ENCODE assay signal across 9 mouse cellular contexts in the genomic region with DNA sequence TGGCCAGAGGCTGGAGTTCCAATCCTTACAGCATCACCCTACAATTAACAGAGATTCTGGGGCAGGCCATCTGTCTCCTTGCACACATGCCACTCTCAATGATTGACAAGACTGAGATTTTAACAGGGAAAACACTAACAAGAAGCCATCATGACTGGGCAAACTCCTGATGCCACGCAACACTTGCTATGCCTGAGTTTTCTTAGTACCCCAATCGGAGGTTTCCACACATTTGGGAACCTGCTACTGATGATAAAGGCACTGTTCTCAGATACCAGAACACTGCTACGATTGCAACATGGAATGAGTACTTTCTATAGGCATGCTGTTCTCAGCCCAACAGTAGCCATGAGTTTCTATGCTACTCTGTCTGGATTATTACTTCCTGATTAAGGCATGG. TPM values are rescaled to one million over a fixed set of nuclear protein-coding genes. Genes with fewer than 3 reads are reported as not detected.
DNase-seq lines count a peak whose midpoint lies in the region; ATAC-seq and TF ChIP-seq lines count a peak whose summit lies in the region.
"Had no signal": no experiment of that assay in that cellular context is flagged by ENCODE, and none has a peak within 500 bp of the region (broad histone marks: within the 10 kb centered on the region; RNA-seq: fewer than 3 reads in every experiment).

No protein-coding gene starts in this region.

- H3K27ac ChIP-seq in forebrain, embryonic 12.5 days: no peak overlapping the region
- H3K27ac ChIP-seq in forebrain, embryonic 11.5 days (ENCODE audit: low read depth, low read length): no peak overlapping the region
- no peak overlapping the region for H3K27ac ChIP-seq in embryonic facial prominence, embryonic 14.5 days (replicated peaks; ENCODE audit: low read depth, low read length)
- 0 out of 2 replicates have a peak overlapping the region, but pooled peaks have one; percentile 99 for H3K27ac ChIP-seq in liver, postnatal 0 days (ENCODE audit: low read depth)
- no peak overlapping the region for H3K27ac ChIP-seq in intestine, embryonic 16.5 days (ENCODE audit: low read length)

- DNase-seq in forebrain, embryonic 11.5 days (ENCODE audit: low spot score): no peak
- peak; percentile 7 for DNase-seq in layer of hippocampus, adult 11-12 months (ENCODE audit: low spot score)
- no peak for DNase-seq in layer of hippocampus, postnatal 10 days (ENCODE audit: low spot score in 2 of 2)
- no peak for DNase-seq in embryonic facial prominence, embryonic 14.5 days (ENCODE audit: low spot score)
- no peak for DNase-seq in liver, postnatal 0 days
- DNase-seq in cerebellum, adult 8-10 months: no peak
- DNase-seq: gastrocnemius, postnatal 10 days had no signal

- no peak overlapping the region for H3K9ac ChIP-seq in forebrain, embryonic 12.5 days
- no peak overlapping the region for H3K9ac ChIP-seq in forebrain, embryonic 11.5 days (ENCODE audit: low read length)
- H3K9ac ChIP-seq in embryonic facial prominence, embryonic 14.5 days (ENCODE audit: low read depth, low read length): 0 out of 2 replicates have a peak overlapping the region, but pooled peaks have one; percentile 6
- no peak overlapping the region; the same call in 1 of the 2 replicates for H3K9ac ChIP-seq in liver, postnatal 0 days (replicated peaks)
- H3K9ac ChIP-seq in intestine, embryonic 16.5 days (ENCODE audit: low read depth, low read length): no peak overlapping the region

- TF ChIP-seq CTCF in liver, postnatal 0 days (IDR thresholded peaks at IDR 0.05; ENCODE audit: low read depth): no peak

- no peak overlapping the region for H3K4me3 ChIP-seq in forebrain, embryonic 12.5 days (replicated peaks)
- H3K4me3 ChIP-seq in forebrain, embryonic 11.5 days (ENCODE audit: low read depth, low read length): no peak overlapping the region
- H3K4me3 ChIP-seq in embryonic facial prominence, embryonic 14.5 days (ENCODE audit: low read depth, low read length): no peak overlapping the region
- peak overlapping the region; percentile 96 for H3K4me3 ChIP-seq in liver, postnatal 0 days (ENCODE audit: low read depth, low read length)
- no peak overlapping the region for H3K4me3 ChIP-seq in intestine, embryonic 16.5 days (ENCODE audit: low read length)

- H3K36me3 ChIP-seq in forebrain, embryonic 12.5 days (replicated peaks): peaks cover 12% of the 10 kb centered on the region; the same call in 1 of the 2 replicates
- no peaks in the 10 kb centered on the region; the same call in 1 of the 2 replicates for H3K36me3 ChIP-seq in forebrain, embryonic 11.5 days (ENCODE audit: control insufficient read depth, insufficient read depth, low read length)
- H3K36me3 ChIP-seq in embryonic facial prominence, embryonic 14.5 days (ENCODE audit: control insufficient read depth, insufficient read depth, low read length): peaks cover 15% of the 10 kb centered on the region
- peaks cover 56% of the 10 kb centered on the region for H3K36me3 ChIP-seq in liver, postnatal 0 days (replicated peaks; ENCODE audit: insufficient read depth, low read length)
- no peaks in the 10 kb centered on the region for H3K36me3 ChIP-seq in intestine, embryonic 16.5 days (ENCODE audit: control insufficient read depth, insufficient read depth, low read length)

- H3K4me1 ChIP-seq in forebrain, embryonic 12.5 days: peaks cover 61% of the 10 kb centered on the region
- H3K4me1 ChIP-seq in forebrain, embryonic 11.5 days (replicated peaks; ENCODE audit: control insufficient read depth, insufficient read depth, low read length): peaks cover 22% of the 10 kb centered on the region
- H3K4me1 ChIP-seq in embryonic facial prominence, embryonic 14.5 days (ENCODE audit: control insufficient read depth, insufficient read depth, low read length): peaks cover 40% of the 10 kb centered on the region
- H3K4me1 ChIP-seq in liver, postnatal 0 days (ENCODE audit: insufficient read depth): peaks cover 56% of the 10 kb centered on the region
- peaks cover 59% of the 10 kb centered on the region for H3K4me1 ChIP-seq in intestine, embryonic 16.5 days (ENCODE audit: control insufficient read depth, insufficient read depth, low read length)

- no peak for TF ChIP-seq EP300 in liver, postnatal 0 days (IDR thresholded peaks at IDR 0.05; ENCODE audit: low read depth)

- H3K27me3 ChIP-seq in forebrain, embryonic 12.5 days: no peaks in the 10 kb centered on the region
- H3K27me3 ChIP-seq in forebrain, embryonic 11.5 days (ENCODE audit: control insufficient read depth, insufficient read depth, low read length): no peaks in the 10 kb centered on the region
- no peaks in the 10 kb centered on the region for H3K27me3 ChIP-seq in embryonic facial prominence, embryonic 14.5 days (replicated peaks; ENCODE audit: control insufficient read depth, insufficient read depth, low read length)
- H3K27me3 ChIP-seq in liver, postnatal 0 days (ENCODE audit: insufficient read depth, low read length): no peaks in the 10 kb centered on the region
- no peaks in the 10 kb centered on the region for H3K27me3 ChIP-seq in intestine, embryonic 16.5 days (replicated peaks; ENCODE audit: control insufficient read depth, insufficient read depth, low read length)

- ATAC-seq in forebrain, embryonic 12.5 days (ENCODE audit: low FRiP score): no peak
- no peak for ATAC-seq in forebrain, embryonic 11.5 days (replicated peaks; ENCODE audit: low FRiP score)
- no peak for ATAC-seq in embryonic facial prominence, embryonic 14.5 days (ENCODE audit: low read depth)
- no peak for ATAC-seq in liver, postnatal 0 days
- no peak for ATAC-seq in intestine, embryonic 16.5 days

- WGBS in forebrain, embryonic 12.5 days: 89% methylated on average over 3 of the region's 3 CpGs
- WGBS in forebrain, embryonic 11.5 days: 90% methylated on average over 3 of the region's 3 CpGs
- WGBS in embryonic facial prominence, embryonic 14.5 days: 77% methylated on average over 3 of the region's 3 CpGs
- 49% methylated on average over 3 of the region's 3 CpGs for WGBS in liver, postnatal 0 days (ENCODE audit: insufficient replicate concordance)
- WGBS in intestine, embryonic 16.5 days: 75% methylated on average over 3 of the region's 3 CpGs

- peak overlapping the region; percentile 63 for H3K4me2 ChIP-seq in forebrain, embryonic 12.5 days
- no peak overlapping the region for H3K4me2 ChIP-seq in forebrain, embryonic 11.5 days (ENCODE audit: low read depth, low read length, severe bottlenecking)
- peak overlapping the region; percentile 81 for H3K4me2 ChIP-seq in embryonic facial prominence, embryonic 14.5 days (ENCODE audit: low read depth, low read length)
- H3K4me2 ChIP-seq in liver, postnatal 0 days (ENCODE audit: low read depth, low read length): peak overlapping the region; percentile 84
- H3K4me2 ChIP-seq in intestine, embryonic 16.5 days (ENCODE audit: low read depth, low read length): no peak overlapping the region

- no peaks in the 10 kb centered on the region for H3K9me3 ChIP-seq in forebrain, embryonic 12.5 days
- H3K9me3 ChIP-seq in forebrain, embryonic 11.5 days (ENCODE audit: control insufficient read depth, low read length): no peaks in the 10 kb centered on the region
- H3K9me3 ChIP-seq in embryonic facial prominence, embryonic 14.5 days (ENCODE audit: control insufficient read depth, low read length): no peaks in the 10 kb centered on the region
- no peaks in the 10 kb centered on the region for H3K9me3 ChIP-seq in liver, postnatal 0 days (ENCODE audit: low read length)
- no peaks in the 10 kb centered on the region for H3K9me3 ChIP-seq in intestine, embryonic 16.5 days (ENCODE audit: control insufficient read depth, low read length)

RNA-seq across cellular contexts. Expression of a gene that starts 5.0 kb away (rescaled TPM):
- 159 and 164 TPM in 2 replicates for polyA plus RNA-seq in forebrain, embryonic 12.5 days (2016; fragmentation: Nextera tagmentation; extraction: Ambion mirVana)
- polyA plus RNA-seq in forebrain, embryonic 11.5 days (2014; fragmentation: Nextera tagmentation; extraction: Ambion mirVana): 135 and 140 TPM in 2 replicates
- 100 to 1,000 TPM; 109 to 117 TPM for total RNA-seq in layer of hippocampus, postnatal 10 days (2021)
- 77.3 and 86.7 TPM in 2 replicates for polyA plus RNA-seq in embryonic facial prominence, embryonic 14.5 days (2014; fragmentation: Nextera tagmentation; extraction: Ambion mirVana)
- 84.2 and 84.4 TPM in 2 replicates for polyA plus RNA-seq in liver, postnatal 0 days (2015; fragmentation: Nextera tagmentation; extraction: Ambion mirVana)
- polyA plus RNA-seq in intestine, embryonic 16.5 days (2015; fragmentation: Nextera tagmentation; extraction: Ambion mirVana): 65.8 and 66.8 TPM in 2 replicates

RNA-seq across cellular contexts. Expression of a gene that starts 21.3 kb away (rescaled TPM):
- 133 and 156 TPM in 2 replicates for polyA plus RNA-seq in forebrain, embryonic 12.5 days (2016; fragmentation: Nextera tagmentation; extraction: Ambion mirVana)
- polyA plus RNA-seq in forebrain, embryonic 11.5 days (2014; fragmentation: Nextera tagmentation; extraction: Ambion mirVana): 168 and 185 TPM in 2 replicates
- 1 to 10 TPM; 5.9 to 6.6 TPM for total RNA-seq in layer of hippocampus, postnatal 10 days (2021)
- 69.3 and 87.9 TPM in 2 replicates for polyA plus RNA-seq in embryonic facial prominence, embryonic 14.5 days (2014; fragmentation: Nextera tagmentation; extraction: Ambion mirVana)
- 20.7 and 25.8 TPM in 2 replicates for polyA plus RNA-seq in liver, postnatal 0 days (2015; fragmentation: Nextera tagmentation; extraction: Ambion mirVana)
- polyA plus RNA-seq in intestine, embryonic 16.5 days (2015; fragmentation: Nextera tagmentation; extraction: Ambion mirVana): 45.7 and 51.5 TPM in 2 replicates

Comparison
In these comparisons a context has a peak if more than half of its experiments do, and no peak if none do; other contexts are left out.
1. H3K4me2 ChIP-seq: peak in forebrain, embryonic 12.5 days (single experiment), embryonic facial prominence, embryonic 14.5 days (single experiment) and liver, postnatal 0 days (single experiment); none in forebrain, embryonic 11.5 days (single experiment) and intestine, embryonic 16.5 days (single experiment).